Mouse (Mus musculus): ENCODE data around the gene Krtap1-5.
"Not testable (repeated sequence)": the region's sequence is repeated elsewhere in the genome, so short reads cannot be mapped to it uniquely, and the experiment has no call there.

Gene Krtap1-5

GRCm38 (mm10) chr11:99580636-99581035, at the start of gene Krtap1-5:
TSS of gene Krtap1-5 (minus strand) at chr11:99581016.
- no peak for DNase-seq (ENCODE audit: low spot score)

DNA sequence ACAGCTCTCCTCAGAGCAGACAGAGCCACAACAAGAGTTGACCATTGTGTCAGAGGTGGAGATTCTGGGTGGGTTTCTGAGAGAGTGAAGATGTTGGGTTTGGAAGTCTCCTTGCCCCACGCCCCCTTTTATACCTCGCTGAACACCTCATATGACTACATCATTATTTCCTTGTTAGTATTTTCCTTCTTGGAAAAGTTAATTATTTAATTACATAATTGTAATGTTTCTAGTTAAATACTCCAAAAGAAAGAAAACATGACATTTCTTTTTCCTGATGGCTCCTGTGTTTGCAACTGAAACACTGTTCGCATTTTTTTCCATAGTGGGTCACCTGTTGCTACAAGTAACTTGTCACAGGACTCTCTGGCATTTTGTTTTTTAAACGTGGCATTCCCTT, 47.3 kb upstream of the Krtap1-5 start, which contains the start of gene Krtap4-1:
TSS of gene Krtap4-1 (minus strand) at position 101 of the 400 bp plus-strand sequence.
- DNase-seq (ENCODE audit: low spot score): no peak

DNA sequence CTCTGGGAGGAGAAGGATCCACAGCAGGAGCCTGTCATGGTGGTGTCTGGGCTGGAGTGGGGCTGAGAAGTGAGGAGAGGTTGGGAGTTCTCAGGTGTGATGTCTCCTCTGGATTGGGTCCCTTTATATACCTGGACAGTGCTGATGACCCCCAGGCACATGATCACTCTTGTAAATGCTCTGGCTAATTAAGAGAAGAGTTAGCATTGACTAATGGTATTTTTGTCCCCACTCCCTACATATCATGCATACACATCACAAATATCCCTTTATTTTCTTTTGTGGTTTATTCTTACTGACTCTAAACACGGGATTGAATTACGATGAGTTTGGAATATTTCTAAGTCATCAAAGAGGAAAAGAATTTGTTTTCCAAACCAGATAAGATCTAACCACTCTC, 39.5 kb upstream of the Krtap1-5 start, which contains the start of gene Gm11562:
TSS of gene Gm11562 (minus strand) at position 101 of the 400 bp plus-strand sequence.
- no peak for DNase-seq (ENCODE audit: low spot score)

GRCm38 (mm10) chr11:99614796-99615363, 34.1 kb upstream of the Krtap1-5 start, which contains the start of gene Krtap2-4:
TSS of gene Krtap2-4 (minus strand) at chr11:99614846.
- DNase-seq (ENCODE audit: low spot score): no peak

DNA sequence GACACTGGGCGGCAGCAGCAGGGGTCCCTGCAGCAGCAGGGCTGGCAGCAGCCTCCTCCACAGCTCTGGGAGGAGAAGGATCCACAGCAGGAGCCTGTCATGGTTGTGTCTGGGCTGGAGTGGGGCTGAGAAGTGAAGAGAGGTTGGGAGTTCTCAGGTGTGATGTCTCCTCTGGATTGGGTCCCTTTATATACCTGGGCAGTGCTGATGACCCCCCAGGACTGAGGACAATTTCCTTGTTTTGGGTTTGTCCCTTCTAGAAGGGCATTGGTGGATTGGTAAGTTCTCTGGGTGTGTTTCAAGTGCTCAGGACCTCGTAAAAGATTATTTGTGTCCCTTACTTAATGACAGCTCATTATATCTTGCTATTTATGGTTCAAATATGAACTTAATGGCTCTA, 29.3 kb upstream of the Krtap1-5 start, which contains the start of gene Gm11937:
TSS of gene Gm11937 (minus strand) at position 101 of the 400 bp plus-strand sequence.
- DNase-seq (ENCODE audit: low spot score): not testable (repeated sequence)

- peak; percentile 15 for DNase-seq (ENCODE audit: low spot score)
These were observed 28.3 kb upstream of the Krtap1-5 start for GRCm38 (mm10) chr11:99609126-99609525.

DNA sequence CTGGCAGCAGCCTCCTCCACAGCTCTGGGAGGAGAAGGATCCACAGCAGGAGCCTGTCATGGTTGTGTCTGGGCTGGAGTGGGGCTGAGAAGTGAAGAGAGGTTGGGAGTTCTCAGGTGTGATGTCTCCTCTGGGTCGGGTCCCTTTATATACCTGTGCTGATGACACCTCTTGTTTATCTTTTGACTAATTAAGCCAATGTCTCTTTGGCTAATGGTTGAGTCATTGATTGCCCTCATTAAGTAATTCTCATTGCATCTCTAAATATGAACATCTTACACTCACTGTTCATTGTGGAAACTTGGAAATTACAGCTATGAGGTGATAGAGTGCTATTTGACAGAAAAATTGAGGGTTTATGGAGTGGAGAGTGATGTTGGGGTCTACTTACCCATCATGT, 22.4 kb upstream of the Krtap1-5 start, which contains the start of gene Gm11938:
TSS of gene Gm11938 (minus strand) at position 101 of the 400 bp plus-strand sequence.
- not testable (repeated sequence) for DNase-seq (ENCODE audit: low spot score)

GRCm38 (mm10) chr11:99597742-99598141, 16.9 kb upstream of the Krtap1-5 start, which contains the start of gene Krtap9-3:
TSS of gene Krtap9-3 (minus strand) at chr11:99598105.
- not testable (repeated sequence) for DNase-seq (ENCODE audit: low spot score)

DNA sequence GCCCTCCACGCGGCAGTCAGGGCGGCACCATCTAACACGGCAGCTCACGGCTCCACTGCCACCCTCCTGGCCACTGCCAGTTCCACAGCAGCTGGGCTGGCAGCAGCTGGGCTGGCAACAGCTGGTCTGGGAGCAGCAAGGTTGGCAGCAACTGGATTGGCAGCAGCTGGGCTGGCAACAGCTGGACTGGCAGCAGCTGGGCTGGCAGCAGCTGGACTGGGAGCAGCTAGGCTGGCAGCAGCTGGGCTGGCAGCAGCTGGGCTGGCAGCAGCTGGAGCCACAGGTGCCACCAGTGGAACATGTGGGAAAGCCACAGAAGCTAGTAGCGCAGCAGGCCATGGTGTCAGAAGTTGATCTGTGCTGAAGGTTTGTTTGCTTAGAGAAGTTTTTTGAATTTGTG, 10.2 kb upstream of the Krtap1-5 start, which contains the start of gene Krtap1-3:
TSS of gene Krtap1-3 (minus strand) at position 359 of the 400 bp plus-strand sequence.
- DNase-seq (ENCODE audit: low spot score): no peak

DNA sequence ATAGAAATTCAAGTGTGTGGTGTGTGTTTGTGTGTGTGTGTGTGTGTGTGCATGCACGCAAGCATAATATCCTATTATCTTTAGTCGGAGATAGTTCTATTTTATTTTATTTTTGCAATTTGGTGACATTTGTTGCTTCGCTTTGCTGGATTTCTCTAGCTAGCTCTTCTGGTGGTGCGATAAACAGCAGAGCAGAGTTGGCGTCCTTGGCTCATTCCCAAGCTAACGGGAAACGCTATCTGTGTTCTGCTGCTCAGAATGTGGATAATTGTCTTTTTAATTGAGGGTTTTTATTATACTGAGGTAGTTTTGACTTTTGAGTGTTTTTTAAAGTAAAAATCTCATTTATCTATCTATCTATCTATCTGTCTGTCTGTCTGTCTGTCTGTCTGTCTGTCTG, 4.3 kb upstream of the Krtap1-5 start:
- no peak for DNase-seq (ENCODE audit: low spot score)

DNA sequence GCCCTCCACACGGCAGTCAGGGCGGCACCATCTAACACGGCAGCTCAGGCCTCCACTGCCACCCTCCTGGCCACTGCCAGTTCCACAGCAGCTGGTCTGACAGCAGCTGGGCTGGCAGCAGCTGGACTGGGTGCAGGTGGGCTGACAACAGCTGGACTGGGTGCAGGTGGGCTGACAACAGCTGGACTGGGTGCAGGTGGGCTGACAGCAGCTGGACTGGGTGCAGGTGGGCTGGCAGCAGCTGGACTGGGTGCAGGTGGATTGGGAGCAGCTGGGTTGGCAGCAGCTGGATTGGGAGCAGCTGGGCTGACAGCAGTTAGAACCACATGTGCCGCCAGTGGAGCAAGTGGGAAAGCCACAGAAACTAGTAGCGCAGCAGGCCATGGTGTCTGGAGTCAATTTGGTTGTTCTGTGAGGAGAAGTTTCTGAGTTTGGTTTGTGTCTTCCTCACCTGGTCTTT, 2.5 kb upstream of the Krtap1-5 start, which contains the start of gene Krtap1-4:
TSS of gene Krtap1-4 (minus strand) at position 410 of the 460 bp plus-strand sequence.
- DNase-seq (ENCODE audit: low spot score): no peak

- no peak for DNase-seq (ENCODE audit: low spot score)
These were observed 748 bp upstream of the Krtap1-5 start for GRCm38 (mm10) chr11:99581564-99581963.

DNA sequence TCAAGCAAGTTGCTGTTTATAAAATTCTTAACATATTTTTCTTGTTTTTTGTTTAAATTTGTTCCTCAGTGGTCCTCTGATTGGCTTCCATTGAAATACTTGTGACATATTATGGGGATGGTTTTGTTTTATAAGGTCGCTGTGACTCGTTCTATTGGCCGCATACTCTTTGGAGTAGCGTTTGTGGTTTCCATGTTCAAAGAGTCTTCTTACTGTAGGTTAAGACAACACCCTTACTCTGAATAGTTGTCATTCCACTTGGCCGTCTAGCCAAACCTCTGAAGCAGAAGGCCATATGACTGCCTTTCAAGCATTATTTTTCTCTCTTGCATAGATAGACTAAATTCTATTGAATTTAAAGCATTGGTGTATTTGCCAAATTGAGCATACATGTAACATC, 235 bp upstream of the Krtap1-5 start:
- DNase-seq (ENCODE audit: low spot score): no peak

DNA sequence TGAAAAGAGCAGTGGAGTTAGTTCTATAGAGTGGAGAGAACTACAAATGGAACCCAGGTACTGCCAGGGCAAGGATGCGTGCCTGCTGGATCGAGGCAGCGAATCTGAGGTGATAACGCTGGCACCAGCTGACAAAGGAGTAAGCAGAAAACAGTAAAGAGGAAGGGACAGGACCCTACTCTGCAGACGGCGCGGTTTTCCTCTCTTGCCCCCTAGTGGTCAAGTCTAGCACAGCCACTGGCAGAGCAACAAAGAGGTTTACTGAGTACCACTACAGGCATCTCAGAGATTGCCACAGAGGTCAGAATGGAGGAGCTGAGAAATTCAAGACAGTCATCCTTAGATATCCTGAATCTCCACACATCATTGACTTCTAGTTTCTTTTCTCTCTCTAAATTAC, 6.7 kb downstream of the Krtap1-5 start:
- no peak for DNase-seq (ENCODE audit: low spot score)

GRCm38 (mm10) chr11:99573164-99573563, 7.7 kb downstream of the Krtap1-5 start:
- DNase-seq (ENCODE audit: low spot score): no peak

- no peak for DNase-seq (ENCODE audit: low spot score)
These were observed 14.3 kb downstream of the Krtap1-5 start, which contains the start of gene Krtap3-1 for GRCm38 (mm10) chr11:99566530-99566929. TSS of gene Krtap3-1 (minus strand) at chr11:99566630.

GRCm38 (mm10) chr11:99562580-99562979, 18.2 kb downstream of the Krtap1-5 start:
- DNase-seq (ENCODE audit: low spot score): no peak

- DNase-seq (ENCODE audit: low spot score): no peak
These were observed 21.4 kb downstream of the Krtap1-5 start, which contains the start of gene Gm11939 for GRCm38 (mm10) chr11:99559366-99559765. TSS of gene Gm11939 (minus strand) at chr11:99559466.

- DNase-seq (ENCODE audit: low spot score): no peak
These were observed 22.7 kb downstream of the Krtap1-5 start for GRCm38 (mm10) chr11:99557976-99558745.

DNA sequence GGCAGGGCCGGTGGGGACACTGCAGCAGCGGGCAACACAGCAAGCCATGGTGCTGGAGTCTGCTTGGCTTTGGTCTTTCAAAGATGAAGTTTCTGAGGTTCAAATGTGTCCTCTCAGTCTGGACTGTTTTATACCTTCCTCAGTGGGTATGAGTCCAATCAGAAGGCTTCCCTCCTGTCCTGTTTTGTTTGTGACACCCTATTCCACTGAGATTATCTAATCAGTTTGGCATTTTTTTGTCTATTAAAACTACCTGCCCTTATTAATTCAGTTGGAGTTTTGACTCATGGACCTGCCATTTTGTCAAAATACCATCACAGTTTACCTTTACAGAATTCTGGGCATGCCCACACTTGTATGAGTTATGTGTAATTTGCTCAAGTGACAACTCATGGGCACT, 24.1 kb downstream of the Krtap1-5 start, which contains the start of gene Krtap3-2:
TSS of gene Krtap3-2 (minus strand) at position 101 of the 400 bp plus-strand sequence.
- no peak for DNase-seq (ENCODE audit: low spot score)

DNA sequence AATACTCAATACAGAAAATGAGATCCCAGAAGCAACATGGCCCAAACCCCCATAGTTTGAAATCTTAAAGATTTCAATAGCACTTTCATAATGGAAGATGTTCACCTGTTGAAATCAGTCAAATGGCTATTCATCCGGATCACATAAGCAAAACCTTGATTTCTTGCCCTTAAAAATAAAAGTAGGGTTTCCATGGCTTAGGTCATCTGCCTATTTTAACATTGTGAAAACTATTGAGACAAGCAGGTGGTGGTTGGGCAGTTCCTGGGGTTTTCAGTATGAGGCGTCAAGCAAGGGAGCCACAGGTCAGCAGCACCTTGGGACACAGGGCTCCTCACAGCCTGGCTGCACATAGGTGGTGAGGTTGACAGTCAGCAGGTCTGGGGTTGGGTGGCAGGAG, 24.6 kb downstream of the Krtap1-5 start:
- no peak for DNase-seq (ENCODE audit: low spot score)

DNA sequence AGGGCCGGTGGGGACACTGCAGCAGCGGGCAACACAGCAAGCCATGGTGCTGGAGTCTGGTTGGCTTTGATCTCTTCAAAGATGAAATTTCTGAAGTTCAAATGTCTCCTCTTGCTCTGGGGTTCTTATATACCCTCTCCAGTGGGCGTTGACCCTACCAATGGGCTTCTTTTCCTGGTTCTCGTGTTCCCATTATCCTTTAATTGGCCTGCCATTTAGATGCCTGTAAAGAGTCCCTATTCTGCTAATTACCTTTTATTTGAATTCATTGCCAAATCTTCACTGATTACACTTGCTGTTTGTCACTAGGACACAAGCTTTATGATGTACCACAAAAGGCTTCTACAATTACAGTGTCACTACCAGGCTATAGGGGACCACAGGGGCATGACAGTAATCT, 30.1 kb downstream of the Krtap1-5 start, which contains the start of gene Krtap3-3:
TSS of gene Krtap3-3 (minus strand) at position 101 of the 400 bp plus-strand sequence.
- no peak for DNase-seq (ENCODE audit: low spot score)

Data from left cerebral cortex, adult 11 months (tissue).